Mouse (Mus musculus): ENCODE measurements at regions not wholly inside any gene's neighbourhood (a gene's known extent, or its start where the extent isn't known, plus 50 kb on each side); places are given as distances from the start of the nearest gene placed in this dataset.

DNA sequence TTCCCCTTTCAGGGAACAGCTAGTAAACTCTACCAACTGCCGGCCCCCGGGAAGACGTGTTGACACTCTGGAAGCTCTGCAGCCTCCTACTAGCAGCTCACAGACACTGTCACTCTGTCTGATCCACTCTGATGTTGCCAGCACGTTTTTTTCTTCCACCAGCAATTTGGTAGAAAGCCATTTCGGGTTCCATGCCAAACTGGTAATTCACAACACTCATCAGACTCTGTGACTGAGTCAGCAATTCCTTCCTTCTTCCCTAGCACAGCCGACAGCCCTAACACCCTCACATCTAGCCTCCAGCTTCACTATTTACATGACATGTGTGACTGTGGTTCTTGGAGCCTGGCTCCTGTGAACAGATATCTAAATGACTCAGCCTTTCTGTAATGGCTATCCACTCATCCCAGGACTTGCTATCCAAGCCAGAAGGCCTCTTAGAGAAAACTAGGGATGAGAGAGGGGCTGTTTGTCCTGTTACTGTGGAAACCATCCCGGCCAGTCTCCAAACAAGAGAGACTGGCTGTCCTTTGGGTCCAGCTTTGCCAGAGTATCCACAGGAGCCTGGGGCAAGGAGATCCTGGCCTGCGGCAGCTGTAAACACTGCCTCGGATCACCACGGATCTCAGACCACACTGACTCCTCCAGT is 105.2 kb upstream of the Pkdcc start:
- ATAC-seq (ENCODE audit: extremely low read depth, insufficient number of reproducible peaks, low FRiP score, poor library complexity, severe bottlenecking) = no peak

DNA sequence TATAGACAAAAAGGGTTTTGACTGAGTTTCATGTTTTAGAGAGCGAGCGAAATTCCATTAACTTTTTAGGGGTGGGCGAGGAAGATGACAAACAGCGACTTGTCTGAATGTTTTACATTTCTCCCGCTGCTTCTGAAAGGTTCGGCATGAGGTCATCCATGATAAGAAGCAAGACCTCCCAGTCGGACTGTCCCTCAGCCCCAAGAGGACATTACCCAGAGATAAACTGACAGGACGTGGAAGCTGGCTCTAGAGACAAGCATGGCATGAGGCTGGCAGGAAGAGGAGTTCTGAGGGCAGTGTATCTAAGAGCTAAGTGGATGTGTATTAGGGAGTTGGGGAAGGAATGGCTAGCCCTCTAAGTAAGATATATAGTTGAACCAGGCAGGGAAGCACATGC is 104.5 kb upstream of the Pkdcc start:
- no peak for ATAC-seq (ENCODE audit: extremely low read depth, insufficient number of reproducible peaks, low FRiP score, poor library complexity, severe bottlenecking)

DNA sequence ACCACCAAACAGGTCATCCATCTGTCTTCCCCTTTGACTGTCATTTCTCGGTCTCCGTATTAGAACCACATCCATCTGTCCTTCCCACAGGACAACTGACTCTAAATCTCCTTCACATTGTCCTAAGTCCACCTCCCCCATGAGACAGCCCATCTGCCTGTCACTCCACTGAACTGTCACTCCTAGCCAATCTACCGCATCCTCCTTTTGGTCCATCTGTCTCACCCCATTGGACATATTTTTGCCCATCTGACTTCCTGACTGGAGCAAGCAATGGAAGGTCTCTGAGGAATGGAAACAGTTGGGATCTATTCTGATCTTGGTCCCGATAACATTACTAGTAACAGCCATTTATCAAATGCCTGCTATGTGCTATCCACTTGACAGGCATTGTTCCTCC is 99.9 kb upstream of the Pkdcc start:
- ATAC-seq (ENCODE audit: extremely low read depth, insufficient number of reproducible peaks, low FRiP score, poor library complexity, severe bottlenecking) = no peak

DNA sequence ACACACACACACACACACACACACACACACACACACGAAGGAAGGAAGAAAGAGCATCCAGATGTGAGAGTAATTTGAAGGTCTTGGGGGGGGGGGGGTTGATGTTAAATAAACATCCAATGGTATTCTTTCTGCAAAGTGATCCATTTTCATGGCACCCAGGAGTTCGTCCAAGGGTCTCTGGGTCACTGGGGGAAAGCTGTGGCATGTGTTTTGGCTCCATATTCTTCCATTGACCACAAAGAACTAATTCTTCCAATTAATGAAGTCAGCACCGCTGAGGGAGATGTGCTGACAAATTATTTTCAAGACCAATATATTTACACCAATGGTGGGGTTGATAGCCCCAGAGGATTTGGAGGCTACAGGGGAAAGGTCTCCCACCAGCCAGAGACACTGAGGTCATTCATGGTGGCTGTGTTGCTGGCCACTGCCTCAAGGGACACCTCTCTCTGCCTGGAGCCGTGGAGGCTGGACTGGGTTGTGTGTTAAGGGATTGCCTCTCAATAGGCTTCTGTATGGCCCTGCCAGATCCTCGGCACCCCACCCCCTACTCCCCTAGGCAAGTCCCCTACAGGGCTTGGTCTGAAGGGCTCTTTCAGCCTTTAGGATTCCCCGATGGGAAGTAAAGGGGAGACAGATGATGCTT is 99.1 kb upstream of the Pkdcc start:
- ATAC-seq (ENCODE audit: extremely low read depth, insufficient number of reproducible peaks, low FRiP score, poor library complexity, severe bottlenecking) = no peak

DNA sequence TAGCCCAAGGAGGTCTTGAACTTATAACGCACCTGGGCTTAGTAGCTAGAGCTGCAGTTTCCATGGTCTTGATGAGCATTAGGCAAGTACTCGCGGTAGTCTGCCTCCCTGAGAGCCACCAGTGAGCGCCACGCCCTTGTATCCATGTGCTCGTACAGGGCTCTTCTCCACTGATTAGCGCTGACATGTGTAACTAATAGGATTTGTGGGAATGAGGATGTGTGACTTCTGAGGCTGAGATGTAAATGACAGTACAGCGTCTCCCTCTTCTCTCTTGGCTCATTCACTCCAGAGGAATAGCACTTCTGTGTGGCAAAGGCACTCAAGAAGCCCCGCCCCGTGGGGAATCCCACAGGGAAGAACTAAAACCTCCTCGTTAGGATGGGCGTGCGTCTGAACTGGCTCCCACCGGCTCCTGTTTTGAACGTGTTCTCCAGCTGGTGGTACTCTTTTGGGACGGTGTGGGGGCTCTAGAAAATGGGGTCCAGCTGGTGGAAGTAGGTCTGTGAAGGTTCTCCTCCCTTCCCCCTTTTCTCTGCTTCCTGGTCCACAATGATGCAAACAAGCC is 94.3 kb upstream of the Pkdcc start:
- no peak for ATAC-seq (ENCODE audit: extremely low read depth, insufficient number of reproducible peaks, low FRiP score, poor library complexity, severe bottlenecking)

DNA sequence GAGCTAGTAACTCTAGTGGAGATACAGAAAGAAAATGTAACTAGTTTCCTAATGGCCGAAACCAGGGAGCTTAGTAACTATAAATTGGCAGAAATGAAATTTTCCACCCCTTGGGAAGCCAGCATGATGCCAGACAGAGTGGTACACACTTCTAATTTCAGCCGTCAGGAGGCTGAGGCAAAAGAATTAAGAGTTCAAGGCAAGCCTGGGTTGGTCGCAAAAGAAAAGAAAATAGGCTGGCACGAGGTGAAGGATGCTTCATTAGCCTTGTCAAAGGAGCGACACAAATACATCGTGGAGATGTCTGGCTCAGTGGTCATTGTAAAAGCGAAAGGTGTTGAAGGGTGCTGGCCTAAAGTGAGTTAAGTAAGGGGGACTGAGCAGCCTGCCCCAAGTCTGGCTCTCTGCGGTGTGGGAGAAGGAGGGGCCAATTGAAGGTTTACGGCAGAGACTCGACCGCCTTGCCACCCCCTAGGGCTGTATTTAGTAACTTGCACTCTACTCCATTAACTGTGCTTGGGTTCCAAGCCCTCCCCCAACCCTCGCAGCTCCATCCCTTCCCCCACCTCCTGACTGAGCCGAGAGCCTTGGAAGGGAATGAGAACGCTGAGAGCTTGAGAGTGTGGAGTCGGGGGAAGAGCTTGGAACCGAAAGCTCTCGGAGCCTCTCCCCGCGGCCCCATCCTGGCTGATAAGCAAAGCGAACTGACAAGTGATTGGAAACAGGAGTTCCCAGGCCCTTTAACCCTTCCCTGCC is 92.4 kb upstream of the Pkdcc start:
- no peak for ATAC-seq (ENCODE audit: extremely low read depth, insufficient number of reproducible peaks, low FRiP score, poor library complexity, severe bottlenecking)

DNA sequence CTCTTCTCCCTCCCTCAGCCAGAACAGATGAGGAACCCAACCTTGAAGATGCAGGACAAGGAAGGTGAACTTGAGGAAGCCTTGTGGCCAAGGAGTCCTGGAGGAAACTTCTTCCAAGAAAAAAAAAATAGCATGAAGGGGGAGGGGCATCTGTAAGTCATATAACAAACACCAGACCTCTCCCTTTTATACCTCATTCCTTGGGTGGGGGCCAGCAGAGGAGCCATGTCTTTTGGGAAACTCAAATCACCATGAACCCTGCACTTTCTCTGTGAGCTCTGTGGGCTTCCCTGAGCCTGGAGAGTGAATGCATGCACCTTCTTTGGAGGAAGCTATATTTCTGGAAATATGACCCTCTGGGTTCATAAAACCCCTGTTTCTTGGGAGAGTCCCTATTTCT is 90.0 kb upstream of the Pkdcc start:
- no peak for ATAC-seq (ENCODE audit: extremely low read depth, insufficient number of reproducible peaks, low FRiP score, poor library complexity, severe bottlenecking)

DNA sequence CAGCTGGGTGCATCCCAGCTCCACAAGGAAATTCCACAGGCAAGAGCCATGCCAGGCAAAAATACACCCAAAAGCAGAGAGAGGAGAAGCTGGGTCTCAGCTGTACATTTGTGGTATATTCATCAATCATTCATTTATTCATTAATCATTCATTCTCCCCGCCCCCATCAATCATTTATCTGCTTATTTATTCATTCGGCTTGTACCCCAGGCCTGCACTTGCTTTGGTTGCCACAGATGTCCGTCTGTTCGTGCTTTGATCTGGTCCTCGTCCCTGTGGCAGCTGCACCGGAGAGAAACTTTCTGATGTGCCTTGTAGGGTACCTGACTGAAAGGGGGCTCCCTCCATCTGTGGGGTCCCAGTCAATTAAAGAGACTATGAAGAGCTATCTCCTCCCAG is 87.2 kb upstream of the Pkdcc start:
- ATAC-seq (ENCODE audit: extremely low read depth, insufficient number of reproducible peaks, low FRiP score, poor library complexity, severe bottlenecking) = no peak

DNA sequence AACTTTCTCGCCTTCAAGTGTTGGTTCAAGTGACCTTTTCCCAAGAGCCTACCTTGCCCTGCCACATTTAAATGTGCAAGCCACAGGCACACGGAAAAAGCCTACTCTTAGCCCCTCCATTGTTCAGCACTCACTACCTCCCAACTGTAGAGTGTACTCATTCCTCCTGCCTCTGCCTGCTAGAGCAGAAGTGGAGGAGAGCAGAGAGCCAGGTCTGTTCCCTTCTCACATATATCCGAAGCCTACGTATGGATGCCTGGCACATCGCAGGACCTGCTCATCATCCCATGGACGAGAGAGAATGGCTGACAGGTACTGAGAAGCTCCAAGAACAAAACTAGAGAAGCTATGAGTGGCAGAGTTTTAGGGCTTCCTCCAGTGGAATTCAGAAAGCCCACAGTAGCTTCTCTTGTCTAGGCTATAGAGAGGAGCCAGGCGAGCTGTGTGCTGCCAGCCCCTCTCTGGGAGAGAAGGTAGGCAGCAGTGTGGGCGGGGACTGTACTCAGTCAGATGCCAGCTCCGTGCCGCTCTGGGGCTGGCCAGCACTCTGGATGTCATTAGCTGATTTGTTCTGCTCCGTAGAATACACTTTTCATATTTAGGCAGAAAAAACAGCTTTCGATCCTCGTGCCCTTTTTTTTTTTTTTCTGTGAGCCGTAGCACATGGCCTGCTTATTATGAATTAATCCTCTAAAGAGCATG is 86.1 kb upstream of the Pkdcc start:
- no peak for ATAC-seq (ENCODE audit: extremely low read depth, insufficient number of reproducible peaks, low FRiP score, poor library complexity, severe bottlenecking)

DNA sequence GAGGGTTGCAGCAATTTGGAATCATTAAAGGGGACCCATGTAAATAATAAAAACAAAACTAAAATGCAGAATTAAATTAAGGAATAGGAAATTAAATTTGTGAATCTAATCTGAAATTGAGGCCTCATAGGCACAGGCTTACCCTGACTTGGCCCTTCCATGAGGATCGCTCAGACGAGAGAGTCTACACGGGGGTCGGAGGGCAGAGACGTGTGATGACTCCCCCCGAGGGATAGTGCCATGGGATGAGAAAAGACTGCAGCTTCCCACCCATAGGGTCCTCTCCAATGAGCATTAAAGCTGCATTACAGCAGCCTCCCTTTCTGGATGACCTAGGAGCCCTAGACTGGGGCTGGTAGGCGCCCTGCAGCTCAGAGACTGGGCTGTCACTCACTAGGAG is 85.4 kb upstream of the Pkdcc start:
- ATAC-seq (ENCODE audit: extremely low read depth, insufficient number of reproducible peaks, low FRiP score, poor library complexity, severe bottlenecking) = no peak

DNA sequence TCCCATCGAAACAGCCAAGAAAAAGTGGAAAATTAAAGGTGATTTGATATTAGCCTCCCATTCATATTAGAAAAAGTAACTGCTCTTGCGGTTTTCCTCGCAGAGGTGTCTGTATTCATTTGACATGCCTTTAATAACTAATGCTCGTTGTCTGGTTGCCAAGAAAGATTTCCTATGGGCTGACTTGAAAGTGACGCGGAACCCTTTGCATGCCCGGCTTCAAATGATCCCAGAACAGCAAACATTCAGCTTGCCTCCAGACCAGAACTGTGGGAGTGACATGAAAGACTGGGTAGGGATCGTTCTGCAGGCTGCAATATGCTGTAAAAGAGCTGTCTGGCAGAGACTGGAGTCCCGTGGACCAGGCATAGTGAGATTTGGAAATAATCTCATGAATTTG is 81.9 kb upstream of the Pkdcc start:
- no peak for ATAC-seq (ENCODE audit: extremely low read depth, insufficient number of reproducible peaks, low FRiP score, poor library complexity, severe bottlenecking)

DNA sequence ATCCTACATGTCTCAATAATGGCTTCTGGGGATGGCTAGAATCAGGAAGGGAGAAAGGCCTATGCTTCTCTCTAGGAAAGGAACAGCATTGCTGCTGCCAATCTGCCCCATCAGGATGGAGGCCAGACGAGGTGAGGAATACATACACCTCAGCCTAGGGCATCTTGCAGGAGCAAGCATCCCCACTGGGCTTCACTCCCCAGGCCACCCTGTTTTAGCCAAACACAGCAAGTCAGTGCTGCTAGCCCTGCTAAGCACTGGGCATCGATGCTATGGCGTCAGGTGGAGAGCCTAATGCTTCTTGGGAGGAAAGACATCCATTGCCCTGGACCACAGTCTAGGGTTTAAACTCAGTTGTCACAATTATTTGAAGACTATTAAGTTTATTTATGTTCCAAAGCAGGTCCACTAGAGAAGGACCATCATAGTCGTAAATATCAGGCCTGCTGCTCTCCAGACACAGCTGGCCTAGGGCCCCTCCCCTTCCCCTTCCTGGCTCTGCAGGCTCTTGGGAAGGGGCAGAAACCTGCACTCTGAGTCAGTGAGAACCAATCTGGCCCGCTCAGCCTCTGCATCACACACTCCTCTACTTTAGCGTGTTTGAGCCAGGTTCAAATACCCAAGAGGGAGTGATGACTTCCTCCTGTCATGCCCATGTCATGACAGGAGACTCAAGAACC is 79.5 kb upstream of the Pkdcc start:
- ATAC-seq (ENCODE audit: extremely low read depth, insufficient number of reproducible peaks, low FRiP score, poor library complexity, severe bottlenecking) = no peak

DNA sequence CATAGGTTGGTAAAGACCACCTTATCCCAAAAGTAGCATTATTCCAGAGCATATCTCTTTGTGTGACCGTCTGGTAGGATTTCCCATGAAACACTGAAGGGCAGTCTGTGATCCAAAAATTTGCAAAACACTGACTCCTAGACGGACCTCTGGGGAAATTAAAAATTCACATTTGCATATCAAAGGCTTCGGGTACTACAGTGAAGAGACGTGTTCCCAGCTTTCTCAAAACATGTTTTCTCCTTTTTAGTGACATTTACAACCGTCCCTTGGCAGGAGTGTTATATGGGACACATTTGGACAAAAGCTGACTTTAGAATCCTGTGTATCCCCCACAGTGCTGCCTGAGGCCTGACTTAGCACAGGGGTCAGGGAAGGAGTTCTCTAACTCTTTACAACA is 78.8 kb upstream of the Pkdcc start:
- no peak for ATAC-seq (ENCODE audit: extremely low read depth, insufficient number of reproducible peaks, low FRiP score, poor library complexity, severe bottlenecking)

DNA sequence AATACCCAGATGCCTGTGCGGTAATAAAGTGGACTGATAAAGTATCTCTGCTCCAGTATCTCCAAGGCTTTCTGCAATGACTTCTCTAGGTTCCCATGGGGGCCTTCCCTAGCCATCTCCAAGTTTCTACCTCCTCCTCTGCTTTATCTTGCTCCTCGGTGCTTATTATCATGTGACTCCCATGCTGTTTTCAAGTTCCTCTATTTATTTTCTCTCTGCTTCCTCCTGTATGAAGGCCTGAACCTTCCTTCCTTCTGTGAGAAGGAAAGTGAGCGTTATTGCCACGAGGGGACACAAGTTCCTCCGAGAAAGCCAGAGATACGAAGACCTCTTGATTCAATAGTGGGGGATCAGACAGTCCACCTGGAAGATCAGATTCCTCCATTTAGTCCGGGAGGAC is 77.4 kb upstream of the Pkdcc start:
- no peak for ATAC-seq (ENCODE audit: extremely low read depth, insufficient number of reproducible peaks, low FRiP score, poor library complexity, severe bottlenecking)

DNA sequence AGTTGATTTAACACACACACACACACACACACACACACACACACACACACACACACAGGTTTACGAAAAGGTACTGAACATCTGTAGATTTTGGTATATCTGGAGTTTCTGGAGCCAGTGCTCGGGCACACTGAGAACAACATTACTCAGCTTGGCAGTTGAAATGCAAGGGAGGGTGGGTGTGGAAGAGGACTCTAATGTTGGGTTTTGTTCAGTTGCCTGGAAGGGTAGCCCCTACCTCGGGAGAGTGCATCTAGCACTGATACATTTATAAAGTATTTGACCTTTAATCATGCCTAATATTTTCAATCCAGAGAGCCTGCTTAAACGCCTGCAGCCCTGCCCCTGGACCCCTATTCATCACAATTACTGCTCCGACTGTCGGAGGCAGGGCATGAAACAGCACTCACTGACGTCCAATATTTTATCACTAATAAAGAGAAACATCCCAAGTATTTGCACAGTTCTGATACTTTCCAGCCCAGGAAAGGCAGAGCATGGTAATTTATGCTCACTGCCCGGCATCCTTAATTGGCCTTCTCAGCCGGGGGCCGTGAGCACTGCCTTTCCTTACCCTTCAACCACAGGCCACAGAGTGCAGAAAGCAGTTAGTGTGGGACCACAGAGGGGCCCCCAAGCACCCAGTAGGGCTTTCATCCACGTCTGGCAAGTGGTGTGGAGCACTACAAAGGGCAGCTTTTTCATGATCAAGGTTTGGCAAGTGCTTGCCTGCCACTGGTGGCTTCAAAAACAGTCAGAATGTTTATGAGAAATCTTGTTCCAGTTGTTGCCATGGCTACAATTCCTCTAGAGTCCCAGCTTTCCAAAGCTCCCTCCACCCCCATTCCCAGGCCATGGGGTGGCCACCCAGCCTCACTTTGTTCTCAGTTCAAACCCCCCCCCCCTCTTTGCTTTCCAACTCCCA is 76.3 kb upstream of the Pkdcc start:
- ATAC-seq (ENCODE audit: extremely low read depth, insufficient number of reproducible peaks, low FRiP score, poor library complexity, severe bottlenecking) = no peak

DNA sequence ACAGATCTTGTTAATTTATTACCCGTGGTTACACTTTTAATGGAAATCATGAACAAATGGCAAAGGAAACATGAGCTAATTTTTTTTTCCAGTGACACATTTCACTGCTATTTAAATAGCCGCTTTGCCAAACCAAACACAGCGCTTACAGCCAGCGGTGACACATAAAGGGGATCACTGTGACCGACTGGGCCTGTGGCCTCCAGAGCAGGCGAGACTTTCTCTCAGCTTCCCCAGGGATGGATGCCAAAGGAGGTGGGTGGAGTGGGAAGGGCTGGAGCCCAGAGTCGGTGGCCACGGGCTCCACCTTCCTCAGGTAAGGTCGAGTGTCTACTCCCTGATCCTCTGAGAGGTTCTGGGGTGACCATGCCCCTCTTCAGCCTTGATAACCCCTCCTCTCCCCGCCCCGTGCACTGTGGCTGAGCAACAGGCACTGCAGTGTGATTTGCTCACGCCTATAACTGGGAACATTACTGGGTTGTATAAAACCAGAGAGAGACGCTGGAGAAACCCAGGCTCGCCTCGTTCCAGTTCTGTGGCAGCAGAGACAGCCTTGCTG is 66.6 kb upstream of the Pkdcc start:
- no peak for ATAC-seq (ENCODE audit: extremely low read depth, insufficient number of reproducible peaks, low FRiP score, poor library complexity, severe bottlenecking)

DNA sequence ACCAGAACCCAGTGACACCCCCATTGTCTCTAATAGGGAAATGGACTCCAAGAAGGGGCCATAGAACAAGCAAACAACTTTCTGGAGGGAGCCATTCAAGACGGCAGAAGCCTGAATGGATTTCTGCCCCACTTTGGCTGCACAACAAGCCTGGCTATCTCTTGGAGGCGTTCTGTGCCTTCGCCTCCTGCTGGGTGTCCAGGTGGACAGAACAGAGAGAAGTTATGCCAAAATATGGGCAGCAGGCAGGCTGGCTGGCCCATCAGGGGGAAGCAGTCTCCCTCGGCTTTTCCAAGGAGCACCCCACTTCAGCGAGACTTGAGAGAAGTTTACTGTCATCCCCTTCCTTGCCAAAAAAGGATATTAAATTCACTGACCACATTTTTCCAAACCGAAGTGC is 65.8 kb upstream of the Pkdcc start:
- ATAC-seq (ENCODE audit: extremely low read depth, insufficient number of reproducible peaks, low FRiP score, poor library complexity, severe bottlenecking) = no peak

DNA sequence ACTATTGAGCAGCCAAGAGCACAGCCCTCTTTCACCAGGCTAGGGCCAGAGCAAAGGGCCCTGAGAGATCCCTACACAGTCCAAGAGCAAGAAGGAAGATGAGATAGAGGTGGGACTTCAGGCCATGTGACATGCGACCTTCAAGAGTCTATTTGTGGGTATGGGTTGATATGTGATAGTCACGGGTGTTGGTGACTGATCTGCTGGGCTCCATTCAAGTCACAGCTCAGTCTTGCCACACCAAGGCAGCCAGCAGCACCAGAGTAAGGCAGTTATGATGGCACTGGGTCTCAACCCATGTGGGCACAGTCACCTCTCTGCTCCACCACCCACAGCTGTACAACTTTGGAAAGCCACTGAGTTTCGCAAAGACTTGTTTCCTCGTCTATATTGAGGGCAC is 60.0 kb upstream of the Pkdcc start:
- ATAC-seq (ENCODE audit: extremely low read depth, insufficient number of reproducible peaks, low FRiP score, poor library complexity, severe bottlenecking) = no peak
